Mouse (Mus musculus) adrenal gland, adult (tissue): ENCODE results near the gene Pid1.

Source experiments
- DNase-seq, 2 experiments: peaks; one replicate each; pipeline ENCODE4 v3.0.0; 2022 to 2023; ENCODE audit warnings: low spot score in 1 of 2; ENCODE audit not compliant: inconsistent age in 2 of 2

Gene Pid1

DNA sequence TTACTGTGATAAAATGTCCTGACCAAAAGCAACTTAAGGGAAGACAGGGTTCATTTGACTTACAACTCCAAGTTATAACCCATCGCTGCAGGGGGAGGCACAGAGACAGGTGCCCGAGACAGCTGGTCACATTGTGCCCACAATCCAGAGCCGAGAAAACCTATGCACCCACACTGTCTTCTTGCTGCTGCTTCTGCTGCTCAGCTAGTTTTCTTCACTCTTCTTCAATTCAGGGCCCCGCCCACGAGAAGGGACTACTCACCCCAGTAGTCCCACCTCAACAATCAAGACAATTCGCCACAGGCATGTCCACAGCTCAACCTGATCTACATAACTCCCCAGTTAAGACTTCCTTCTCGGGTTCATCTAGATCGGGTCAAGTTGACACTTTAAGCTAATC is at the start of gene Pid1:
TSS of gene Pid1 (minus strand) at position 214 of the 400 bp plus-strand sequence.
- no peak for DNase-seq

DNA sequence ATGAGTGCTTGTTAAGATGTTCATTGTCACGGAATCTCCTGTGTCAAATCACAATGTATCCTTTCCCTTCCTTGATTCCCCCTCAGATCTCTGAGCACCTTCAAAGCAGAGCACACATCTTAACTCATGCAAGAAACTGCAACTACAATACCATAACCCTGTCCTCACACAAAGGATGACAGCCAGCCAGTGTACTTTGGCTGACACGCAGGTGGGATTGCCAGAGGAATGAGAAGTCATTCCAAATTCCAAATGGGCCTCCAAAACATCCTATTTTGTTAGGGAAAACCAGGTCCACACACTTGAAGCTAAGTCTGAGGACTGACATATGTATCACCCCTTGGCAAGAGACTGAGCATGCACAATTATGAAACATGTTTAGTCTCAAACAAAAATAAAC is 45.5 kb upstream of the Pid1 start:
- no peak for DNase-seq

DNA sequence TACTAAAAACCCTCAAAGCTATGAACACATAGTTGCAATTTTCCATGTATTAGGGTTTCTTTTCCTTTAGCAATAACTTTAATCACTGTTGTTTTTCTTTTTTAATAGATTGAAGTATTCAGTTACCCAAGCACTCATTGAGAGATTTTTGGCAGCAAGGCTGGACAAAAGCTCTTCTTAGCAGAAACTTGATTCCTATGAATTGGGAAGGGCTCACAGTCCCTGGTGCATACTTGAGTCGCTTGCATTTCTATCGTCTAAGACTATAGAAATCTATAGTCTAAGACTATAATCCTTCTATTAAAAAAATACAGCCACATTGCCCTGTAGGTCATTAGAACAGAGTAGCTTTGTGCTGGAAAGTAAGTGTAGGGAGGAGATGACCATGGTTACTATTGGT is 44.9 kb upstream of the Pid1 start:
- DNase-seq: no peak

GRCm38 (mm10) chr1:84406891-84407290 is 42.9 kb upstream of the Pid1 start:
- DNase-seq: peak; percentile 42 to 76

- DNase-seq: peak; percentile 16 to 34
Observed at GRCm38 (mm10) chr1:84405551-84406290, 41.7 kb upstream of the Pid1 start.

DNA sequence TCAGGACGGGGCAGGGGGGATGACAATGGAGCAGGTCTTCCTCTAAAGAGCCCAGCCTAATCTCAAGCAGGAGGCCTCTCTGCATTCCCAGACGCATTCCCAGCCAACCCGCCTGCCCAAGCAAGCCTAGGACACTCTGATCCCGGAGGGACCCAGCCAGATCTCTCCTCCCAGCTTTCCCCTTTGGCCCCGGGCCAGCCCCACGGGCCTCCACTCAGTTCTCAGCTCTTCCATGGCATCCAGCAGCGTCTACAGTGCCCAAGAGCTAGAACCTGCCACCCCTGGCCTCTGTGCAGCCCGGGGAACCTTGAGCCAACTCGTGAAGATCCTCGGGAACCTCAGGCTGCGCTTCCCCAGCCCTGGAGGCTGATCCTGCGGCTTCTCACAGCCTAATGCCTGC is 40.9 kb upstream of the Pid1 start:
- DNase-seq: no peak

DNA sequence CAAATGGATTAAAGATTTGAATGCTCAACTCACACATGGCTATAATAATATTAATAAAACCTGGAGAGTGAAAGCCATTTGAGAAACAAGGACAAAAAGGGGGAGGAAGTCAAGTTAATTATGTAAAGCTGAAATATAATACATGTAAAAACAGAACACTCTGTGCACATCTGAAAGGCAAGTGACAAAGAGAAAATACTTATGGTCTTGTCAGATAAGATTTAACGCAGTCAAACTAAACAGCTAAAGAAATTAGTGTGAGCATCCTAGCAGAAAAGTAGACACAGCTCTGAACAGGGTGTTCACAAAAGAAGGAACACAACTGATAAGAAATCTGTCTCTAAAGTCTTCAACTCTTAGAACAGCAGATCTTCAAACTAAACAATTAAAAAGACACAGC is 38.2 kb upstream of the Pid1 start:
- DNase-seq: no peak

- DNase-seq: no peak
Observed at GRCm38 (mm10) chr1:84399671-84400070, 35.7 kb upstream of the Pid1 start.

GRCm38 (mm10) chr1:84399118-84399517 is 35.1 kb upstream of the Pid1 start:
- no peak for DNase-seq

DNA sequence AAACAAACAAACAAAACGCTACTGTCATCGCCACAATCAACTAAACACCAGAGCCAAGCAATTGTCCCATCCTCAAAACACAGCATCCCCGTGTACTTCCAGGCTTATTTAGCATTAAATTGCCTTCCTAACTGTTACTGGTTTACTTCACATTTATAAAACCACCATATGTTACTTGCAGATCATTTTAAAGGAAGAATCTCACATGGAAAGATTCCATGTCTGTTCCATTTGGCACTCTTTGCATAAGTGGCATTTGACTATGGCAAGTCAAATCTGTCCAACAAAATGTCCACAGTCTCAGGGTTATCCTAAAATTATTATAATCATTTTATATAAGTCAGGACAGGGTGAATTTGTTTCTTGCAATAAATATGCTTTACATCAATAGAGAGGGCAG is 32.8 kb upstream of the Pid1 start:
- DNase-seq: no peak

- no peak for DNase-seq
Observed at GRCm38 (mm10) chr1:84395928-84396327, 31.9 kb upstream of the Pid1 start.

GRCm38 (mm10) chr1:84390961-84391360 is 27.0 kb upstream of the Pid1 start:
- DNase-seq: no peak

DNA sequence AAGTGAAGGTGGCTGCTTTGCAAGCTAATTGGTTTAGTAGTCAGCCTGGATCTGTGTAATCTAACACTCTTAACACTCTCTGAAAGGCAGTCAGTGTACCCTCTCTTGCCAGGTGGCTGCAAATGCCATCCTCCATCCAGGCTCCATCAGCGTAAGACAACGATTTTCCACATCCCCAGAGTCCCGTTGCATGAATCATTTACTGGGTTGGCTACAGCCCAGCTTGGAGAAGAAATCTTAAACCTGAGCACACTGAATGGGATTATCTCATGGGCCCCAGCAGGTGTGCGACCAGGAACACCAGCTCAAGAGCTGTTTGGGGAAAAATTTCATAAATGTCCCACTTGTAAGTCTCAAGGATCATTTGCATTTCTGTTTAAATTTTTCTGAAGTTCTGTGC is 23.6 kb upstream of the Pid1 start:
- DNase-seq: no peak

DNA sequence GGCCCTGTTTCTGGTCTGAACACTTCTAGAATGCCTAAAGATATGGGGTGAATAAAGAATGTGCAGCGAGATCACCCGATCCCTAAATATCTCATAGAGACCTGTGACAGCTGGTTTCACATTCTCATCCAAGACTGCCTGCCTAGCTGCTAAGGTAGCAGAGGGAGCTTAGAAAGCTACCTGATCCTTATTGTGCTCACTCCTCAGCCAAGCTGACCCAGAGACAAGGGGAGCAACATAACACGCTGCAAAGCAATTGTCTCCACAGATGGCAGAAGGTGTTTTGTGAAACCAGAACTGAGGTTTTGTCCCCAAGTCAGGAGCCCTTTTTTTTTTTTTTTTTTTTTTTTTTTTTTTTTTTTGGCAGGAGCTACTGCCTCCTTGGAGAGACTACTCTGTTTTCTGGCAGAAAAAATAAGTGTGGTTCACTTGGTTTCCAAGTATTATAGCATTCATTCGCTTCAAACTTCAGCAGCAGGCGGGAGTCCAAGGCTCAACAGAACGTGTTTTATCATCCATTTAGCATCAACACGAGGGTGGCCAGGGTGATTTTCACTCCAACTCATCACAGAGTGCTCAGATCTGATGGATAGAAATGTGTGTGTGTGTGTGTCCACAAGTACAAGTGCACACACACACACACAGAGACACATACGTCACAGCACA is 22.6 kb upstream of the Pid1 start:
- DNase-seq: no peak

GRCm38 (mm10) chr1:84382709-84383108 is 18.7 kb upstream of the Pid1 start:
- no peak for DNase-seq

DNA sequence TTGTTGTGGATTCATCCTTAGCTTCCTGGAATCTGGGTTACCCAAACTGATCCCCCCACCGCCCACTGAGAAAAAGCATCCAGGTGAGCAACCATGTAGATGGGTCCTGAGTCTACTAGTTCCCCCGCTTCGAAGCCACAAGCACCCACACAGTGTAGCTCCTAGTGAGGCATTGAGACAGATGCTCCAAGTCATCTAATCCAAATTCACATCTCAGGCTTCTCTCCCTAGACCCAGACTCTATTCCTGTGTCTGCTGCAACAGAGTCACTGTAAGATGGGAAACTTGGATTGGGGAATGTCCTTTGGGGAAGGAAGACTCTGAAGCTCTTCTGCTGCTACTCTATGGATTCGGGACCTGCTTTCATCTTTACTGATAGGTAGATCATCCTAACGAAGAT is 18.1 kb upstream of the Pid1 start:
- DNase-seq: no peak

GRCm38 (mm10) chr1:84380895-84381294 is 16.9 kb upstream of the Pid1 start:
- DNase-seq: no peak

DNA sequence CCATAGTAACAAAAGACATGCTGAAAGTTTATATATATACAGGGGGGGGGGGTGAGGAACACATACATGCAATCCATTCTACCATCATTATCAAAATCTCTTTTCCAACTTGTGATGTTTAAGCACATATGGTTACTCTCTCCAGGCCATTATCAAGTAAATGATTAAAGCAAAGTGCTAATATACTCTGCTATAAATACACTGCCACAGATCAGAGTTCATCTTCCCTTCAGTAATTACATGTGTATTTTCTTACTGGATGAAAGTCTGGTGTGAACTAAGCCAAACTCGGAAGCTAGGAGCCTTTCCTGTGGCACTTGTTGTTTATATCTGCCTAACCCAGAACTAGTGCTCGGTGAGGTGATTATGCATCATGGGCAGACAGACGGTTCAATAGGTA is 3.8 kb upstream of the Pid1 start:
- no peak for DNase-seq

- no peak for DNase-seq
Observed at GRCm38 (mm10) chr1:84366553-84366952, 2.6 kb upstream of the Pid1 start.

DNA sequence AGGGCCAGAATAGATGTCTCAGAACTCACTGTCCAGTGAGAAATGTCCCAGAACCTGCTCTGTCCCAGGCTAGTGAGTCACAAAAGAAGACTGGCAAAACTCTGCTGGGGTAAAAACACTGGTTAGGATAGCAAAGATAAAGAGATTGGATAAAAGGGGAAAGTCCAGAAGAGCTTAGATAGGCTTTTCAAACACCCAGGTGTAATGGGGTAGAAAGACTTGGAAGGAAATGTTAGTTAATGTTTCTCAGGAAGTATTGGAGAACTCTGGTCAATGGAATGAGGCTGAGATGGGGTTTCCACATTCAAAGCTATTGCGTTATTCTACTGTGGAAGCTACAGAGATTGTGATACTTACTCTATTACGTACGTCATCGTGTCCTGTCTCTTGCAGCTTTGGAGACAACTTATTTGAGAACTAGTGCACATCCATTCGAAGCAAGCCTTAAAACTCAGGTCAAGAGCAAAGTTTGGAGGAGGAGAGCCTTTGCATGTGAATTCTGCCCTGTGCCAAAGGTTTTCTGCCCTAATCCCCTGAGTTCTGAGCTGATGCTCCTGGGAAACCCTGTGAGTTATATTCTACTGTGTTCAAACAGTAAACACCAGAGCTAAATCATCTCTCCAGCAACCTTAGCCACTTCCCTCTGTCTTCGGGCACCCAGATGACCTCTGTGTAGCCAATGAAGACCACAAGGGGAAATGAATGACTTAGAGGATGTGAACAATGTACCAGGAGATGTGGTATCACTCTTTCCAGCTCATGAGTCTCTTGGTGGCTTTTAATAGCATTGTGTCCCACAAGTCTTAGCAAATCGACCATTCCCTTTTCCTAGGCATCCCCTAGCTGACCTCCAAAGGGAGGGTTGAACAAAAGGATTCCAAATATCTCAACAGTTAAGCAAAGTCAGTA is 1.0 kb downstream of the Pid1 start:
- peak in 1 of 2 experiments; percentile 33 for DNase-seq

- DNase-seq: no peak
Observed at GRCm38 (mm10) chr1:84362209-84362608, 1.8 kb downstream of the Pid1 start.

DNA sequence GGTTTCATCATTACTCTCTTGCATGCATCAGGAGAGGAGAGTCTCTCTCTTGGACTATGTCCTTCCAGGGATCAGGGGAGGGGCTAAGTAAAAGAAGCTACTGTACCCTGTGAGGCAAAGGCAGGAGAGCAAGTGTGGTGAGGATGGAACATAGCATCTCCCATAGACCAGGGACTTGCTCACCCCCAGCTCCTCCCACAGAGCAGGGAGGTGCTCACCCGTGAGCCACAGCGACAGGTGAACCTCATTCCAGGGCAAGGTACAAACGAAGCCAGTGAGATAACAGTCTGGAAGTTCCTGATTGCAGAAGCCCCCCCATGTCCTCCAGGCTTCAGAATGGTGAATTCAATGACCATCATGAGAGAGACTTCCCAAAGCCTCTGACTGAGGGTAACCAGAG is 2.6 kb downstream of the Pid1 start:
- DNase-seq: no peak
